Mouse (Mus musculus): ENCODE measurements around the gene Olfr1264. TPM values are rescaled to one million over a fixed set of nuclear protein-coding genes. Genes with fewer than 3 reads are reported as not detected.

Gene Olfr1264
- not detected for polyA plus RNA-seq (2017; shearing (Covaris generic))

- no peak for ATAC-seq
Observed at GRCm38 (mm10) chr2:90025477-90025876, at the start of gene Olfr1264. Olfr1264 (minus strand) TSS chr2:90025577.

GRCm38 (mm10) chr2:90070065-90070464 lies 44.7 kb upstream of the Olfr1264 start:
- no peak for ATAC-seq

GRCm38 (mm10) chr2:90063494-90063893 lies 38.1 kb upstream of the Olfr1264 start, which contains the start of gene Olfr140:
Olfr140 (minus strand) TSS chr2:90063594.
- no peak for ATAC-seq

- no peak for ATAC-seq
Observed at GRCm38 (mm10) chr2:90035037-90035436, 9.7 kb upstream of the Olfr1264 start, which contains the start of gene Olfr1265. Olfr1265 (plus strand) TSS chr2:90035337.

GRCm38 (mm10) chr2:90011831-90012230 lies 13.5 kb downstream of the Olfr1264 start, which contains the start of gene Olfr1263:
Olfr1263 (plus strand) TSS chr2:90012131.
- no peak for ATAC-seq

GRCm38 (mm10) chr2:89999845-90000244 lies 25.5 kb downstream of the Olfr1264 start, which contains the start of gene Olfr1262:
Olfr1262 (plus strand) TSS chr2:90000145.
- ATAC-seq, result no peak

GRCm38 (mm10) chr2:89990921-89991320 lies 34.5 kb downstream of the Olfr1264 start, which contains the start of gene Olfr1261:
Olfr1261 (plus strand) TSS chr2:89991221.
- ATAC-seq, result no peak

- ATAC-seq, result no peak
Observed at GRCm38 (mm10) chr2:89977709-89978108, 47.7 kb downstream of the Olfr1264 start.

- ATAC-seq, result no peak
Observed at GRCm38 (mm10) chr2:89974184-89974583, 51.2 kb downstream of the Olfr1264 start, which contains the start of gene Olfr1260. Olfr1260 (plus strand) TSS chr2:89974340.

Other genes with a start within 250 kb of the Olfr1264 start
- gene Olfr1254, start 232.0 kb downstream of the Olfr1264 start, polyA plus RNA-seq (2017; shearing (Covaris generic)), result not detected
- not detected for gene Olfr1255, start 213.5 kb downstream of the Olfr1264 start, polyA plus RNA-seq (2017; shearing (Covaris generic))
- not detected for gene Olfr1256, start 184.0 kb downstream of the Olfr1264 start, polyA plus RNA-seq (2017; shearing (Covaris generic))
- not detected for gene Olfr48, start 177.4 kb downstream of the Olfr1264 start, polyA plus RNA-seq (2017; shearing (Covaris generic))
- gene Olfr1257, start 147.1 kb downstream of the Olfr1264 start, polyA plus RNA-seq (2017; shearing (Covaris generic)), result not detected
- gene Olfr1258, start 98.3 kb downstream of the Olfr1264 start, polyA plus RNA-seq (2017; shearing (Covaris generic)), result not detected
- not detected for gene Olfr1259, start 76.9 kb downstream of the Olfr1264 start, polyA plus RNA-seq (2017; shearing (Covaris generic))
- gene Olfr1260, start 51.2 kb downstream of the Olfr1264 start, polyA plus RNA-seq (2017; shearing (Covaris generic)), result not detected
- not detected for gene Olfr1261, start 34.4 kb downstream of the Olfr1264 start, polyA plus RNA-seq (2017; shearing (Covaris generic))
- not detected for gene Olfr1262, start 25.4 kb downstream of the Olfr1264 start, polyA plus RNA-seq (2017; shearing (Covaris generic))
- gene Olfr1263, start 13.4 kb downstream of the Olfr1264 start, polyA plus RNA-seq (2017; shearing (Covaris generic)), result not detected
- not detected for gene Olfr1265, start 9.8 kb upstream of the Olfr1264 start, polyA plus RNA-seq (2017; shearing (Covaris generic))
- gene Olfr140, start 38.0 kb upstream of the Olfr1264 start, polyA plus RNA-seq (2017; shearing (Covaris generic)), result not detected
- under 1 TPM in 1 of 3 experiments, not detected in 2; 0.34 TPM for gene Olfr1269, start 95.8 kb upstream of the Olfr1264 start, polyA plus RNA-seq (2017; shearing (Covaris generic))
- not detected for gene Olfr32, start 116.7 kb upstream of the Olfr1264 start, polyA plus RNA-seq (2017; shearing (Covaris generic))
- not detected for gene Olfr1270, start 127.5 kb upstream of the Olfr1264 start, polyA plus RNA-seq (2017; shearing (Covaris generic))
- gene Olfr1506, start 198.9 kb upstream of the Olfr1264 start, polyA plus RNA-seq (2017; shearing (Covaris generic)), result not detected
- not detected for gene Olfr142, start 232.0 kb upstream of the Olfr1264 start, polyA plus RNA-seq (2017; shearing (Covaris generic))
- under 1 TPM in 1 of 3 experiments, not detected in 2; 0.05 TPM for gene Olfr1271, start 245.5 kb upstream of the Olfr1264 start, polyA plus RNA-seq (2017; shearing (Covaris generic))